Mouse (Mus musculus): ENCODE data around the gene Plxnb2. TPM values are rescaled to one million over a fixed set of nuclear protein-coding genes. Genes with fewer than 3 reads are reported as not detected.
A peak's percentile ranks its signal among the peaks of the same experiment; 100 is the strongest.

Gene Plxnb2
- total and polyA plus RNA-seq, 3 experiments, result 75.7 to 121 (median 93.5) TPM

- H3K27ac ChIP-seq, result no peak overlapping the region
- H3K79me2 ChIP-seq (replicated peaks; ENCODE audit: control insufficient read depth, insufficient read depth, low read length), result no peaks in the 10 kb centered on the region
- no peak overlapping the region for H3K4me3 ChIP-seq
- WGBS, result 92% methylated on average over 6 of the region's 6 CpGs
- H3K9ac ChIP-seq (ENCODE audit: low read depth, low read length), result no peak overlapping the region
- no peak for DNase-seq
- intact Hi-C loops (cut with DNase I), result no loop called here
- TF ChIP-seq CTCF (IDR thresholded peaks at IDR 0.05) (no peak), POLR2A (IDR thresholded peaks at IDR 0.05; ENCODE audit: insufficient read depth, low read depth, low read length) (no peak), EP300 (IDR thresholded peaks at IDR 0.05; ENCODE audit: insufficient read depth, low read depth, low read length) (no peak)
- no peaks in the 10 kb centered on the region for H3K36me3 ChIP-seq (ENCODE audit: control insufficient read depth, insufficient read depth, low read length)
- H3K4me1 ChIP-seq (ENCODE audit: control insufficient read depth, insufficient read depth, low read length), result peaks cover 17% of the 10 kb centered on the region
- H3K27me3 ChIP-seq (ENCODE audit: control insufficient read depth, insufficient read depth, low read length), result no peaks in the 10 kb centered on the region
Observed at GRCm38 (mm10) chr15:89138531-89138930, 42.1 kb downstream of the Plxnb2 start.

- no peak overlapping the region for H3K4me3 ChIP-seq
- TF ChIP-seq CTCF (IDR thresholded peaks at IDR 0.05), result no peak
- TF ChIP-seq POLR2A (IDR thresholded peaks at IDR 0.05; ENCODE audit: insufficient read depth, low read depth, low read length), result no peak
- no peak for TF ChIP-seq EP300 (IDR thresholded peaks at IDR 0.05; ENCODE audit: insufficient read depth, low read depth, low read length)
- intact Hi-C loops (cut with DNase I), result no loop called here
- DNase-seq, result no peak
- no peaks in the 10 kb centered on the region for H3K27me3 ChIP-seq (ENCODE audit: control insufficient read depth, insufficient read depth, low read length)
- no peaks in the 10 kb centered on the region for H3K36me3 ChIP-seq (ENCODE audit: control insufficient read depth, insufficient read depth, low read length)
- WGBS, result 72% methylated on average over 7 of the region's 7 CpGs
- peaks cover 16% of the 10 kb centered on the region for H3K4me1 ChIP-seq (ENCODE audit: control insufficient read depth, insufficient read depth, low read length)
- H3K27ac ChIP-seq, result no peak overlapping the region
- no peaks in the 10 kb centered on the region for H3K79me2 ChIP-seq (replicated peaks; ENCODE audit: control insufficient read depth, insufficient read depth, low read length)
- H3K9ac ChIP-seq (ENCODE audit: low read depth, low read length), result no peak overlapping the region
Observed at GRCm38 (mm10) chr15:89138046-89138405, 42.6 kb downstream of the Plxnb2 start.

GRCm38 (mm10) chr15:89137378-89138045, 43.1 kb downstream of the Plxnb2 start:
- TF ChIP-seq POLR2A (IDR thresholded peaks at IDR 0.05; ENCODE audit: insufficient read depth, low read depth, low read length), result no peak
- TF ChIP-seq CTCF (IDR thresholded peaks at IDR 0.05), result no peak
- TF ChIP-seq EP300 (IDR thresholded peaks at IDR 0.05; ENCODE audit: insufficient read depth, low read depth, low read length), result no peak
- DNase-seq, result no peak
- no peaks in the 10 kb centered on the region for H3K79me2 ChIP-seq (replicated peaks; ENCODE audit: control insufficient read depth, insufficient read depth, low read length)
- peaks cover 16% of the 10 kb centered on the region for H3K4me1 ChIP-seq (ENCODE audit: control insufficient read depth, insufficient read depth, low read length)
- H3K27me3 ChIP-seq (ENCODE audit: control insufficient read depth, insufficient read depth, low read length), result no peaks in the 10 kb centered on the region
- intact Hi-C loops (cut with DNase I), result no loop called here
- H3K9ac ChIP-seq (ENCODE audit: low read depth, low read length), result 0 out of 2 replicates have a peak overlapping the region, but pooled peaks have one; percentile 7
- no peak overlapping the region for H3K4me3 ChIP-seq
- H3K36me3 ChIP-seq (ENCODE audit: control insufficient read depth, insufficient read depth, low read length), result no peaks in the 10 kb centered on the region
- no peak overlapping the region; the same call in 1 of the 2 replicates for H3K27ac ChIP-seq
- WGBS, result 56% methylated on average over 11 of the region's 11 CpGs

- WGBS, result 95% methylated on average over 5 of the region's 5 CpGs
- Histone ChIP-seq H3K27me3 (ENCODE audit: control insufficient read depth, insufficient read depth, low read length) (no peaks in the 10 kb centered on the region), H3K36me3 (ENCODE audit: control insufficient read depth, insufficient read depth, low read length) (no peaks in the 10 kb centered on the region), H3K4me3 (no peak overlapping the region), H3K27ac (no peak overlapping the region), H3K4me1 (ENCODE audit: control insufficient read depth, insufficient read depth, low read length) (peaks cover 11% of the 10 kb centered on the region), H3K9ac (ENCODE audit: low read depth, low read length) (no peak overlapping the region), H3K79me2 (replicated peaks; ENCODE audit: control insufficient read depth, insufficient read depth, low read length) (no peaks in the 10 kb centered on the region)
- DNase-seq, result no peak
- TF ChIP-seq POLR2A (IDR thresholded peaks at IDR 0.05; ENCODE audit: insufficient read depth, low read depth, low read length) (no peak), EP300 (IDR thresholded peaks at IDR 0.05; ENCODE audit: insufficient read depth, low read depth, low read length) (no peak), CTCF (IDR thresholded peaks at IDR 0.05) (no peak)
- intact Hi-C loops (cut with DNase I), result no loop called here
Observed at GRCm38 (mm10) chr15:89136461-89137155, 44.0 kb downstream of the Plxnb2 start.

- TF ChIP-seq EP300 (IDR thresholded peaks at IDR 0.05; ENCODE audit: insufficient read depth, low read depth, low read length) (no peak), CTCF (IDR thresholded peaks at IDR 0.05) (no peak), POLR2A (IDR thresholded peaks at IDR 0.05; ENCODE audit: insufficient read depth, low read depth, low read length) (no peak)
- H3K79me2 ChIP-seq (replicated peaks; ENCODE audit: control insufficient read depth, insufficient read depth, low read length), result no peaks in the 10 kb centered on the region
- no peak overlapping the region for H3K4me3 ChIP-seq
- intact Hi-C loops (cut with DNase I), result no loop called here
- peaks cover 7% of the 10 kb centered on the region for H3K4me1 ChIP-seq (ENCODE audit: control insufficient read depth, insufficient read depth, low read length)
- peak in 1 of 2 experiments; percentile 52 for DNase-seq
- H3K27me3 ChIP-seq (ENCODE audit: control insufficient read depth, insufficient read depth, low read length), result no peaks in the 10 kb centered on the region
- H3K36me3 ChIP-seq (ENCODE audit: control insufficient read depth, insufficient read depth, low read length), result no peaks in the 10 kb centered on the region
- H3K9ac ChIP-seq (ENCODE audit: low read depth, low read length), result no peak overlapping the region
- no peak overlapping the region for H3K27ac ChIP-seq
- WGBS, result 77% methylated on average over 3 of the region's 3 CpGs
Observed at GRCm38 (mm10) chr15:89131316-89131715, 49.3 kb downstream of the Plxnb2 start.

- H3K9ac ChIP-seq (ENCODE audit: low read depth, low read length), result no peak overlapping the region
- intact Hi-C loops (cut with DNase I), result no loop called here
- TF ChIP-seq CTCF (IDR thresholded peaks at IDR 0.05) (no peak), POLR2A (IDR thresholded peaks at IDR 0.05; ENCODE audit: insufficient read depth, low read depth, low read length) (no peak), EP300 (IDR thresholded peaks at IDR 0.05; ENCODE audit: insufficient read depth, low read depth, low read length) (no peak)
Observed at GRCm38 (mm10) chr15:89130245-89130644, 50.3 kb downstream of the Plxnb2 start.

More at GRCm38 (mm10) chr15:89130245-89130644, 50.3 kb downstream of the Plxnb2 start:
- Histone ChIP-seq H3K4me3 (no peak overlapping the region), H3K27me3 (ENCODE audit: control insufficient read depth, insufficient read depth, low read length) (no peaks in the 10 kb centered on the region), H3K36me3 (ENCODE audit: control insufficient read depth, insufficient read depth, low read length) (no peaks in the 10 kb centered on the region), H3K79me2 (replicated peaks; ENCODE audit: control insufficient read depth, insufficient read depth, low read length) (no peaks in the 10 kb centered on the region), H3K4me1 (ENCODE audit: control insufficient read depth, insufficient read depth, low read length) (peaks cover 7% of the 10 kb centered on the region), H3K27ac (no peak overlapping the region)
- no peak for DNase-seq

Measured in heart, adult 2 months (tissue).